Mouse (Mus musculus): ENCODE data around the gene Gin1.
A peak's percentile ranks its signal among the peaks of the same experiment; 100 is the strongest.
"Not testable (repeated sequence)": the region's sequence is repeated elsewhere in the genome, so short reads cannot be mapped to it uniquely, and the experiment has no call there.

The Gin1 gene

DNA sequence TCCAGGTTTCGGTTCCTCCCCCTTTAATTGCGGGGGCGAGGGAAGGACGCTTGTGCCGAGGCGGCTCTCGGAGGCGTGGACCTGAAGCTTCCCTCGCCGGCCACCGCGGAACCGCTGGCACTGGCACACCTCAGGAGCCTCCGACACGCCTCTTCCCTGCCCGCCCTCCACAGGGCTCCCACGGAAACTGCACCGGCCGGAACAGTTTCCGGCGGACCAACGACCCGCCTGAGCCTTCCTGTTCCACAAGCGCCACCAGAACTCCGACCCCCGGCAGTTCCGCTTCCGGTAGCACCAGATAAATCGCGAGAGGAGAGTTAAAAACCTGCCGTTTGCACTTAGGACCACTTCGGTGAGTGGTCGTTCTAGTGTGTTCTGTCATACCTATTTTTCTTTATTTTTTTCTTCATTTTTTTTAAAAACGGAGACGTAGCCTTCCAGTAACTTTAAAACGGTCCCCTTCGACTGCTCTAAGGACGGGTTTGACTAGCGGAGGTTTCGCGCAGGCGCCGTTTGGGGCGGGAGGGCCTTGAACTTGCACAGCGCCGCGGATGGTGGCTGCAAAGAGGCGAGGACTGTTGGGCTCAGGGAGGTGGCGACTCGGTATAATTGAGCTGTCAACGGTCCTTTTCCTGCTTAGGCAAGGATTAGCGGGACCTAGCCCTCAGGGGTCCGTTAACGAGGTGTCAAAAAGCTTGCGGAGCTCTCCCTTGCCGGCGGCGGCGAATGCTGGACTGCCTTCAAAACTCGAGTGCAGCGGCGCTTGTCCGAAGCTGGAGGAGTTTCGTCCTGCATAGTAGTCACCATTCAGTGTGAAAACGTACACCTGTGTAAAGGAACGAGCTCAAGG, at the start of gene Gin1, which contains the start of gene Ppip5k2:
Gene Gin1 (plus strand): TSS at position 269 of the 850 bp plus-strand sequence.
Gene Ppip5k2 (minus strand): TSS at position 508 of the 850 bp plus-strand sequence.
- DNase-seq (ENCODE audit: low spot score), result peak; percentile 96

DNA sequence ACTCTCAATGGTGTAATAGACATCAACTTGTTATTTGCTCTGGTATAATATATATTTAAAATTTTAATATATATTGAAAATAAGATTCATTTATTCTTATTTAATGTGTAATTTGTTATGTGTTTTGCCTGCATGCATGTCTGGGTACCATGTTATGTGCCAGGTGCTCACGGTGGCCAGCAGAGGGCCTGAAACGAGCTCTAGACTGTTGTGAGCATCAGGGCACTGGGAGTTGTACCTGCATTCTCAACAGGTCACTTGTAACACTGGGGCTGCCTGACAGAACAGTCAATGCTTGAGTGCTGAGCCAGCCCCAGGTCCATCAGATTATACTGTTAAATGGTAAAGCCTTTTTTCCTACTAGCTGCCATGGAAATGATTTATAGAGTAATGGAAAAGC, 43.2 kb upstream of the Gin1 start:
- DNase-seq (ENCODE audit: low spot score), result no peak

DNA sequence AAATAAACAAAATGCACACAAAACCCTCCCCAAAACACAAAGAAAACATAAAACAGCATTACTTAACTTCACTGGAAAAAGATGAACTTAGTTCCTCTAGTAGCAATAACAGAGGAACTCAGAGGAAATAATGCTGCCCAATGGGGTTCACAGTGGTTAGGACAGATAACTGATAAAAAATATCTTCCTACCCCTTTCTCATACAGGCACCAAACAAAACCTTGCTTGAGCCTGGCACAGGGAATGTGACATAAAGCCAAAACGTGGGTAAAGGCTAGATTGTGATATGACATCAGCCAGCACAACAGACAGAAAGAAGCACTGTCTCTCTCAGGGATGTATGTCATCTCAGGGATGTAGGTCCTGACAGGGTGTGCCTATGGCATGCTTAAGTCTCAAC, 40.6 kb upstream of the Gin1 start:
- no peak for DNase-seq (ENCODE audit: low spot score)

DNA sequence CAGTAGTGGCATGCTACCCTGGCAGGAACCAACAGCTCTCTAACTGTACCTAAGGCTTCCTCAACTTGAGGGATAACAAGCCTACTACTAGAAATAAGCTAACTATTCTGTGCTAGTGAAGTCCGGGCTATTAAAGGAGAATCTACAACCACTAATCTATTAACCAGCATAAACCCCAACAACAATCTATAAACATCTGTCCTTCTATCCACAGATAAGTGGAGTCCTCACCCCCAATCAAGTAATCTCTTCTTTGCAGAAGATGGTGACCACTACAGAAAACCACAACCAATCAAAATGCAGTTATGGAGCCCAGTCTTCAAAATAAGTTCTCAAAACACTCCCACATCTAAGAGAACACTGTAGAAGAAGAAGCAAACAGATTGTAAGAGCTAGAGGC, 26.9 kb upstream of the Gin1 start:
- DNase-seq (ENCODE audit: low spot score), result no peak

DNA sequence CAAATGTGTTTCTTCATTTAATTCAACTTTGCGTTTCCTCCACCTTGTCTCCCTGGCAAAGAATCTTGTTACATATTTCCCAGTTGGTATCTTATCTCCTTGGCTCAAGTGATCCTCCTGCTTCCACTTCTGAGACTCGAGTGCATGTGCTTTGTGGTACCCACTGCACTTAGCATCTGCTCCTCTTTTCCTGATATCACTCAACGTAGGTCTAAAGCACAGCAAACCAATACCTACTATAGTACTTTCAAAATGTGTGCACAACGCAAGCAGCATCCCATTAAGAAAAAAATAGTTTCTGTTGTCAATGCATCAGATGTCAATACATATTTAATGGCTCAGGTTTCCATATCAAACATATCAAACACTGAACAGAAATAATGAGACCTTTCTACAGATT, 24.3 kb upstream of the Gin1 start:
- DNase-seq (ENCODE audit: low spot score), result no peak

DNA sequence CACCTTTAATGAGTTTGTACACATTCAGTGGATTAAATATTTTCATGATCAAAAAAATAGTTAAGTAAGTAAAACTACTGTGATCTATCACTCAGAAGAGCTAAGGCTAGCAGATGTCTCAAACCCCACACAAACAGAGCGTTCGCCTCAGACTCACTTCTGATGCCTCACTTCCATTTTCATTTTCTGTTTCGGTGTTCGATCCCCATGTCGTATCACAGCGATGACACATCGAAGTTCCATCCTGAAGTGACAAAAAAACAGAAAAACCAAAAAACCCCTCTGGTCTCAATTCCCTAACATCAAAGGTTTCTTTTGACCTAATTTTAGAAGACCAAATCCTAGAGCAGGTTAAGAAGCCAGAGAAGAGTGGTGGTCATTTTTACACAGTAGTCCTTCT, 23.7 kb upstream of the Gin1 start:
- DNase-seq (ENCODE audit: low spot score), result no peak

DNA sequence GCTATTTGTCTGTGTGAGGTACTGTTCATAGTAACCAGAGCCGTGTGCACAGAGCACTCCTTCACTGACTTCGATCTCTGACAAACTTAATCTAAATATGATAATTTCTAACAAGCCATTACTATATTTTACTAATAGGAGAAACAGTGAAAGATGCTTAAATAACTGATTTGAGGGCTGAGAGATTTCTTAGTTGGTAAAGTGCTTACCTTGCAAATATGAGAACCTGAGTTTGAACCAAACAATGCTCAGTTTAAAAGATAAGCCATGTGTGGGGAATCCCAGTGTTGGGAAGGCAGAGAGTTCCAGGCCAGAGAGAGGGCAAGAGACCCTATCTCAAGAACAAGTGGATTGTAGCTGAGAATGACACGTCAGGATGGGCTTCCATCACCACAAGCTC, 21.8 kb upstream of the Gin1 start:
- no peak for DNase-seq (ENCODE audit: low spot score)

DNA sequence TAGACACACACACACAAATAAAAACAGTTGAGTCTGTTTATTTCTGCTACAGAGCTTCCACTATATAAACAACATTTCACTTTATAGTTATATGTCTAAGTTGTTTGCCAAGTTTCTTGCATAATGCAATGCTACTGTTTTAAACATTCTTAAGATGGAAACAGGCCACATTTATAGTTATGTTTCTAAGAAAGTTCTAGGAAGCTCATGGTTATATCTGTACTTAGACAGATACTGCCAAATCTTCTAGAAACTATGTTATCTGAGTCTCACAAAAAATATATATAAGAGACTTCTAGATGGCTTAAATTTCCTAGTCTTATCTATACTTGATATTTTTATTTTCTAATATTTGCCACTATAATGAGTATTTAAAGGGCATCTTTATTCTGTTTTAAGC, 16.8 kb upstream of the Gin1 start:
- DNase-seq (ENCODE audit: low spot score), result no peak

DNA sequence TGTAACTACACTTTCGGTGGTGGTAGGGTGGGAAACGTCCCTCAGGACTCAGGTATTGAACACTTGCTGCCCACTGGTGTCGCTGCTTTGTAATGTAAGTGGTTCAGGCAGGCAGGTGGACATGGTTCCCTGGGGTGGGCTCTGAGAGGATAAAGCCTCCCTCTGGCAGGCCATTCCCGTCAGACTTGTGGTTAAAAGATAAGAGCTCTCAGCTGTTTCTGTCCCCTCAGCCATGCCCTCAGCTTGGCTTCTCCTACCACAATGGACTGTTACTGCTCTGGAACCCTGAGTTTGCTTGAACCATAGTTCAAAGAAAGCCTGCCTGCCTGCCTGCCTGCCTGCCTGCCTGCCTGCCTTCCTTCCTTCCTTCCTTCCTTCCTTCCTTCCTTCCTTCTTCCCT, 15.6 kb upstream of the Gin1 start:
- no peak for DNase-seq (ENCODE audit: low spot score)

DNA sequence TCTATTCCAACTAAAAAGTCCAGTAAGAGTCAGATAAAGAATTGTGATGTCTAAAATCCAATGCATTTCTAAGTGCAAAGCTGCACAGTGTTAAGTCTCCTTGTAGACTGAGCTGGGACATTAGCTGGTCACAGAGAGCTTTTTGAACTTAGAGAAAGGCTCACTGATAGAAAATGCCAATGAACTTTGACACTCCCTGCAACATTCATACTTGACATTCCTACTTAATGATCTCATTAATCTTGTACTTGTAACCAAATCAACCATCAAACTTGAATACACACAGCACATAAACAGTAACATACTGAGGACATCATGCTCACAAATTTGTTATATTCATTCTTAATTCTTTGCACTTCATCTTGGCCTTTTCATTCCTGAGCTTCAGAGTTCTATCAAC, 10.1 kb upstream of the Gin1 start:
- DNase-seq (ENCODE audit: low spot score), result no peak

DNA sequence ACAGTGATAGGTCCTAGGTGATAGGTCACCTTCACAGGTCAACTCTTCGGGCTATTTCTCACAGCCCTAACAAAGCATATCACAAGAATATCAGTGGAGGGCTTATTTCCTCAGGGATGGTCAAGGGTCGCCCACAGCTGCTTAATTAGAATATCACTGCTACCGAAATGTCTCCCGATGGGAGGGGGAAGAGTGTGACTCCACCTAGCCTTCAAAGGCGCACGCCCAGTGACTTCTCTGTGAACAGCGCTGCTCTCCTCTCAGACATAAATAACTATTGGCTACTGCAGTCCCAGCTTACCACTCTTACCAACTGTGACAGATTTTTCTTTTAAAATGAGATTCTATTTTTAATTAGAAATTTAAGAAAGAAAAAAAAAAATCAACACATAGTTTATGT, 9.4 kb upstream of the Gin1 start:
- no peak for DNase-seq (ENCODE audit: low spot score)

DNA sequence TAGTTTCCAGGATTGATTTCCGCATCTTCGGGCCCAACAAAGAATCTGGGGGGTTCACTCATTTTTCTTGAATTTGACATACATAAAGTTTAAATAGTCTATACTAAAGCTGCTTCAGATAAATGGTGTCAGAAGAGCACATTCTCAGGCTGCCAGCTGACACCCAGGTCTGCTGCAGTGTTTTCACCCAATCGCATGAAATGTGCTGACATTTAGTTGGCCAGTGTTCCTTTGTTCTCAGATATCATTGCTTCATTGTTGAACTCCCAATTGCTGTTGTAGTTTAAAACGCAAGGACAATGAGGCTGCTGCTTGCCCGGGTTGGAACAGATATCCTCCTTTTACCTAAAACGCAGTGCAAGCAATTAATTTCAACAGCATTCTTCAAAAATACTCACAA, 8.5 kb upstream of the Gin1 start:
- DNase-seq (ENCODE audit: low spot score), result no peak

DNA sequence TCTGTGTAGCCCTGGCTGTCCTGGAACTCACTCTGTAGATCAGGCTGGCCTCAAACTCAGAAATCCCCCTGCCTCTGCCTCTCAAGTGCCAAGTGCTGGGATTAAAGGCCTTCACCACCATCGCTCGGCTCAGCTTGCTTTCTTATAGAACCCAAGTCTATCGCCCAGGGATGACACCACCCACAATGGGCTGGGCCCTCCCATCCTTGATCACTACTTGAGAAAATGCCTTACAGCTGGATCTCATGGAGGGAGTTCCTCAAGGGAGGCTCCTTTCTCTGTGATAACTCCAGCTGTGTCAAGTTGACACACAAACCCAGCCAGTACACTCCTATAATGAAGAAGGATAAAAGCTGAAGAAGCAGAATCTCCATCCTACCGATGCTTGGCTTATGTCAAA, 4.3 kb upstream of the Gin1 start:
- not testable (repeated sequence) for DNase-seq (ENCODE audit: low spot score)

DNA sequence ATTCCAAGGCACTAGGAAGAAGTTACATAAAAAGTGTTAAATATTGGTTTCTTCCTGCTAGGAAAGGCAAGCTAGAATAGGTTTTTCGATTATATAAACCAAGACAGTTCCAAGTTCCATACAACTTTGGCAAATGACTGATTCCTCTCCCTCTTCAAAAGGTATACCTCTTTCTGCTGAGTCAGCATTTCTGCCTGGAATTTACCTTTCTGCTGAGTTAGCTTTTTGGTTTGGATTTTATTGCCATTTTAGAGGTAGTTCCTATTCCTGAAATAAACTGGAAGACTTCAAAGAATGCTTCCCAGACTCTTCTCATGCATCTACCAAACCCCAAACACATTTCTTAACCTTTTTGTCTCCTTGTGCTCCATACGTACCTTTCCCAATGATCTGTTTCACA, 1.9 kb upstream of the Gin1 start:
- DNase-seq (ENCODE audit: low spot score), result no peak

DNA sequence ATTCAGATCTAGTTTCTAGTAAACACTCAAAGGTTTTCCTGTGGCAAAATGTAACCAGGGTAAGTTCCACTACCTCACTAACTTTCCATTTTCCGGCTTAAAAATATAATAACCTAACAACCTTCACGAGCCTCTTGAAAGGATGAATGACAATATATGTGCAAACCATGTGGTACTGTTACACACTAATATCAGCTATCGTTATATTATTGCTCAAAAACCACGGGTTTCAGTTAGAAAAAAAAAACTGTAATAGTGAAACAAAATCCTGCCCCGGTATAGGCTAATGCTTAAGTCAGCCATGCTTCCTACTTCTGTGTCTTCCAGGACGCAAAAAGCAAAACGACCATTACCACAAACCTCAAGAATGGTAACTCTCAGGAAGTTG, 1.1 kb upstream of the Gin1 start:
- no peak for DNase-seq (ENCODE audit: low spot score)

DNA sequence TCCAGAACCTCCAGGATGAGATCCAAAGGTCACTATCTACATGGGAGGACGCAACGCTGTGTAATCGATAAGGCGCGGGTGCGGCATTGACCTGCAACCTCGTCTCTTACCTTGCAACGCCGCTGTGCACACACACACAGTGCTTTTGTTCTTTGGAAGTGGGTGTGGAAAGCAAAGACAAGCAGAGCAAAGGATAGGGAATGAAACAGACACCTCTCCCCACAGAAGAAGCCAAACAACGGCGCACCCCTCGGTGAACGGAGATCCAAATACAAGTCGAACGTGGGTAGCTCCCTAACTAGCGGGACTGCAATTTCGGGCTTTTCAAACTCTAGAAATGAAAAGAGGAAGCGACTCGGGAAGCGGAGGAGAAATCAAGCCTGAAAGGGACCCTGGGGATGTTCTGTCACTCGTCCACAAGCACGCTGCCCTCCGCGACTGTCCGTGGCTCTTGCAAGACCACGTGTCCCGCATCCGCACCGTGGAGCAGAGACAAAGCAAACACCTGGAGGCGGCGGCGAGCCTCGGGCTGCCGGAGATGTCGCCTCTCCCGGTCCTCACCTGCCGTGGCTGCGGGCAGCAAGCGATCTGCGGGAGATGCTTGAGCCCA, 573 bp upstream of the Gin1 start:
- peak; percentile 50 for DNase-seq (ENCODE audit: low spot score)

DNA sequence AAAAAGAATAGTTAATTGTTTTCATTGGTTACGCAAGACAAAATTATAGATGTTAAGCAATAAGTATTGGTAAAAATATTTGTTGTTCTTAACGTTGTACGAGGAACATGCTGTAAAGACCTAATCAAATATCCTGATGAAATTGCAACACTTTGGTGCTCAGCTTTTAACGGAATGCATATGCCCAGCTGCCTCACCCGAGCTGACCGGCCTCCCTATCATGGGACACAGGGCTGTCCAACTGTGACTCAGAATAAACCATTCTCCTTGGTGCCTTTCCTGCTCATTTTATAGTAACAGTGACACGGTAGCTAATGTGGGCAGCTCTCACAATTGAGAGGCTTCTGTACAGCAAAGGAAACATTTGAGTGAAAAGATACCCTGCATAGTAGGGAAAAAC, 1.1 kb downstream of the Gin1 start:
- DNase-seq (ENCODE audit: low spot score), result no peak

DNA sequence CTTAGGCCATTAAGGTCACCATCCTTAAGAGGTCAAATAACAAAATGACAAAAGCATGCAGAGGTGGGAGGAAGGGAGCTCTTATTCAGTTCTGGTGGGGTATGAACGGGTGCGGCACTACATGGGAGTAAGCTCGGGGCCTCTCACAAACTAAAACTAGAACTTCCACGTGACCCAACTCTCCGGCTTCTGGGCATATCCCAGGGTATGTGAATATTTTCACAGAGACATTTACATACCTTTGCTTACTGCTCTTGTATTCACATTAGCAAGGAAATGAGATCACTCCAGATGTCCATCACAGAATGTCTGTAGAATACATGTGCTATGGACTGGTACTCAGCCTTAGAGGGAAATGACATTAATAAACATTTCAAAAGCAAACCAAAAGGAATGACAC, 1.8 kb downstream of the Gin1 start:
- DNase-seq (ENCODE audit: low spot score), result no peak

DNA sequence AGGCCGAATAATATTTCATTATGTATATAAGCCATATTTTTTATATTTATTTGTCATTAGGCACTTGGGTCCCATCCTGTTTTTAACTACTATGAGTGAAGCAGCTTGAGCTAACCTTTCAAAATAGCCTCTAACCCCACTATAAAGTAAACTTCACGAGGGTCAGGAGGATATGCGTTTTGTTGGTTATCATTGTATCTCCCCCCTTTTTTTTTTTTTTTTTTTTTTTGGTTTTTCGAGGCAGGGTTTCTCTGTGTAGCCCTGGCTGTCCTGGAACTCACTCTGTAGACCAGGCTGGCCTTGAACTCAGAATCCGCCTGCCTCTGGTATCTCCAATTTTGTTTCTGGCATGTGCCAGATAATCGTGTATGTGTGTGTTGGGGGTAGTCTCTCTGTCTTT, 3.4 kb downstream of the Gin1 start:
- no peak for DNase-seq (ENCODE audit: low spot score)

DNA sequence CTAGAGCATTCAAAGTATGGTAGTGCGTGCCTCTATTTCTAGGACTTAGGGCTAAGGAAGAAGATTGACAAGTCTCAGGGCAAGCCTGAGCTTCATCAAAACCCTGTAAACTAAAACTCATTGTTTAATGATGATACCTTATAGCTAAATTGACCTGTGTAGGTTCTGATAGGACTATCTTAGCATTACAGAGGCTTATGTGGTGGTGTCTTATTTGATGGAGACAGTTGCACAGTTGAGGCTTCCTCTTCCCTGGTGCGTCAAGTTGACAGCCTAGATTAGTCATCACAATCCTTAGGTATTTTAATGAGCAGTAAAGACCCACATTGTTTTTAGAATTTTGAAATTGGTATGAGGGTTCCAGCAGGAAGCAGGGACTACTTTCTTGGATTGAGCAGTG, 4.0 kb downstream of the Gin1 start:
- no peak for DNase-seq (ENCODE audit: low spot score)

DNA sequence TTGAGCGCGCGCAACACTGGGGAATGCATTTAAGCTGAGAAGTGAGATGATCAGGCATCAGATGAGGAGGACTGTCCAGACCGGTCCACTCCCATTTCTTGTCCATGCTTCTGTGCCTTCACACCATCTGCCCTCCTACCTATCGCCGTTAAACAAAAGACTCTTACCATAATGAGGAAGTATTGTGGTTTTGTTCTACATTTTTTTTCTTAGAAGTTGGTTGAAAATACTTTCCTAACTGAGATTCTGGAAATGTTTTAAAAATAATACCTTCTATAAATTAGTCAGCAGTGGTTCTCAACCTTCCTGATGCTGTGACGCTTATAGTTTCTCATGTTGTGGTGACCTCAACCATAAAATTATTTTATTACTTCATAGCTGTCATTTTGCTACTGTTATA, 11.7 kb downstream of the Gin1 start:
- DNase-seq (ENCODE audit: low spot score), result no peak

DNA sequence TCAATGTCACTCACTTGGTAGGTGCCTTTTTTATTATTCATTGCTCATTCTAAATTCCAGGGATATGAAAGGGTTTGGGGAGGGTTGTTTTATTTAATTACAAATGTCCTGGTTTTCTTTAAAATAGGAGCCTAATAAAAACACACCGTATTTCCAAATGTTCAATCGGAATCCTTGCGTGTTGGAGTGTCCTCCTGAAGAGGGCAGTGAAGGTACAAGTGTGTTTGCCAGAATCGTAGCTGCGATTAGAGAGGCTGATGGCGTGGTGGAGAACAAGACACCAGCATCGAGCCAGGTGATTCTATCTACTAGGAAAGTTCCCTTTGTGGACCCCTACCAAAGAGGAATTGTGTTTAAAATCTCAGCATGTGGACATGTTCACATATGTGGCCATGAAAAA, 15.0 kb downstream of the Gin1 start:
- no peak for DNase-seq (ENCODE audit: low spot score)

DNA sequence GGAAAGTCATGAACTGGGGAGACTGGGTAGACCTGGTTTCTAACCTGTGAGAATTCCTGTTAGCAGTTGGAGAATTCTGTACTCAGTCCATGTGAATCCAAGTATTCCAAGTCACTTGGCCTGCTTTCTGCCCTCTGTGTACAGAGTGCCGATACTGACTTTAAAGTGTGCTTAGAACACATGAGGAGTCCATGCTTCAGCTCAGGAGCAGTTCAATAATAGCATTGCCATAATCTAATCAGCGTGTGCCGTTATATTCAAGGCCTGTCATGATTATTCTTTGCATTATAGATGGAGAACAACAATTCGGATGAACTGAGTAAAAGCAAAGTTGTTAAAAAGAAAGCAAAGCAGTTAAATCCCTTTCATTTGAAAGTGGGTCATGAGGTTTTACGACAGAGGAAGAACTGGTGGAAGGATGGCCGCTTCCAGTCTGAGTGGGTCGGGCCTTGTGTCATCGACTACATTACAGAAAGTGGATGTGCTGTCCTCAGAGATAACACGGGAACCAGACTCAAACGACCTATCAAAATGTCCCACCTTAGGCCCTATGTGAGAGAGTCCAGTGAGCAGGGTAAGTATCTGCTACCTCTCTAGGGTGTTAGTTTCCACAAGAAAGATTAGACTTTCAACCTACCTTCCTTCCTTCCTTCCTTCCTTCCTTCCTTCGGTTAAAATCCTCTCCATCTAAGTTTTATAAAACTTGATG, 15.9 kb downstream of the Gin1 start:
- no peak for DNase-seq (ENCODE audit: low spot score)
